Comparison of ENCODE assay signal across 11 mouse cellular contexts in the genomic region with DNA sequence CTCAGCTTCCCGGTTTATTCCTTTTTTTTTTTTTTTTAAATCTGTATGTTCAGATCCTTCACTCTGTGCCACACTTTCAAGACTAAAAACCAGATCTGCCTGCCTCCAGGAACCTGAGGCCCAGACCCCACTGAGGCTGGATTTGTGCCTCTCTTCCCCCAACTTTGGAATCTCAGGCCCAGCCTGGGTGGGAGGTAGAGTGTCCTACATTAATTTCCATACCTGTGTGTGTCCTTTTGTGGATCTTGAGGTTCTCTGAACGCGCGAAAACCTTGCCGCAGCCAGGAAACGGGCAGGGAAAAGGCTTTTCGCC. TPM values are rescaled to one million over a fixed set of nuclear protein-coding genes. Genes with fewer than 3 reads are reported as not detected.
DNase-seq lines count a peak whose midpoint lies in the region; ATAC-seq and TF ChIP-seq lines count a peak whose summit lies in the region.
"Had no signal": no experiment of that assay in that cellular context is flagged by ENCODE, and none has a peak within 500 bp of the region (broad histone marks: within the 10 kb centered on the region; RNA-seq: fewer than 3 reads in every experiment).

No protein-coding gene starts in this region.

- H3K27me3 ChIP-seq in cerebellum, adult 2 months (ENCODE audit: control insufficient read depth, insufficient read depth, low read length): no peaks in the 10 kb centered on the region
- peaks cover 71% of the 10 kb centered on the region for H3K27me3 ChIP-seq in embryonic facial prominence, embryonic 12.5 days
- H3K27me3 ChIP-seq in hindbrain, embryonic 13.5 days: peaks cover 65% of the 10 kb centered on the region
- H3K27me3 ChIP-seq in midbrain, embryonic 16.5 days (ENCODE audit: control insufficient read depth, insufficient read depth, low read depth, low read length): peaks cover 5% of the 10 kb centered on the region

- no peak for DNase-seq in cerebellum, adult 2 months
- DNase-seq in cerebellum, adult 8-10 months: no peak
- no peak for DNase-seq in layer of hippocampus, adult 9-11 months
- DNase-seq in adrenal gland, postnatal 25 days: no peak
- DNase-seq: heart, postnatal 4 days had no signal

- peak overlapping the region; percentile 31; the same call in 1 of the 2 replicates for H3K4me2 ChIP-seq in embryonic facial prominence, embryonic 12.5 days (replicated peaks)
- H3K4me2 ChIP-seq in hindbrain, embryonic 13.5 days: peak overlapping the region; percentile 51
- H3K4me2 ChIP-seq in midbrain, embryonic 16.5 days (ENCODE audit: low read length): peak overlapping the region; percentile 35

- TF ChIP-seq CTCF in cerebellum, adult 2 months (IDR thresholded peaks at IDR 0.05; ENCODE audit: borderline replicate concordance, insufficient read depth, low read depth, low read length): no peak

- no peak for ATAC-seq in embryonic facial prominence, embryonic 12.5 days (ENCODE audit: insufficient number of reproducible peaks, insufficient read depth, low FRiP score, low TSS enrichment)
- no peak for ATAC-seq in hindbrain, embryonic 13.5 days (ENCODE audit: low FRiP score)
- ATAC-seq in midbrain, embryonic 16.5 days: no peak
- no peak for ATAC-seq in erythroblast, adult 5-6 weeks (replicated peaks; ENCODE audit: low FRiP score, poor library complexity, severe bottlenecking)

- no peak for TF ChIP-seq POLR2A in cerebellum, adult 2 months (IDR thresholded peaks at IDR 0.05; ENCODE audit: borderline replicate concordance, insufficient read depth, low read length)

- H3K4me1 ChIP-seq in cerebellum, adult 2 months (ENCODE audit: control insufficient read depth, insufficient read depth, low read length): no peaks in the 10 kb centered on the region
- H3K4me1 ChIP-seq in embryonic facial prominence, embryonic 12.5 days: 0 out of 2 replicates have a peak, but pooled peaks cover 9% of the 10 kb centered on the region
- H3K4me1 ChIP-seq in hindbrain, embryonic 13.5 days (replicated peaks): peaks cover 6% of the 10 kb centered on the region; the same call in 1 of the 2 replicates
- H3K4me1 ChIP-seq in midbrain, embryonic 16.5 days (ENCODE audit: control insufficient read depth, insufficient read depth, low read length): no peaks in the 10 kb centered on the region

- no peaks in the 10 kb centered on the region for H3K36me3 ChIP-seq in embryonic facial prominence, embryonic 12.5 days
- no peaks in the 10 kb centered on the region for H3K36me3 ChIP-seq in hindbrain, embryonic 13.5 days
- H3K36me3 ChIP-seq in midbrain, embryonic 16.5 days (ENCODE audit: control insufficient read depth, insufficient read depth, low read length): no peaks in the 10 kb centered on the region
- H3K36me3 ChIP-seq: lung, embryonic 15.5 days had no signal

- peak overlapping the region; percentile 41; the same call in 1 of the 2 replicates for H3K9ac ChIP-seq in embryonic facial prominence, embryonic 12.5 days
- H3K9ac ChIP-seq in hindbrain, embryonic 13.5 days: peak overlapping the region; percentile 96
- peak overlapping the region; percentile 71 for H3K9ac ChIP-seq in midbrain, embryonic 16.5 days (ENCODE audit: low read depth, low read length)
- H3K9ac ChIP-seq: lung, embryonic 15.5 days had no signal

- H3K4me3 ChIP-seq in cerebellum, adult 2 months (replicated peaks; ENCODE audit: insufficient read depth, low read depth, low read length): peak overlapping the region; percentile 100
- H3K4me3 ChIP-seq in embryonic facial prominence, embryonic 12.5 days: peak overlapping the region; percentile 34
- H3K4me3 ChIP-seq in hindbrain, embryonic 13.5 days: peak overlapping the region; percentile 71
- peak overlapping the region; percentile 55 for H3K4me3 ChIP-seq in midbrain, embryonic 16.5 days (ENCODE audit: low read depth, low read length)

- WGBS in cerebellum, adult 2 months: 5% methylated on average over 7 of the region's 7 CpGs
- 1% methylated on average over 7 of the region's 7 CpGs for WGBS in embryonic facial prominence, embryonic 12.5 days
- WGBS in hindbrain, embryonic 13.5 days: 0% methylated on average over 7 of the region's 7 CpGs
- under 1% methylated on average over 7 of the region's 7 CpGs for WGBS in midbrain, embryonic 16.5 days

- no peaks in the 10 kb centered on the region for H3K9me3 ChIP-seq in embryonic facial prominence, embryonic 12.5 days
- no peaks in the 10 kb centered on the region for H3K9me3 ChIP-seq in hindbrain, embryonic 13.5 days
- H3K9me3 ChIP-seq in midbrain, embryonic 16.5 days (replicated peaks; ENCODE audit: control insufficient read depth, low read length, poor library complexity, severe bottlenecking): 0 out of 2 replicates have a peak, but pooled peaks cover 3% of the 10 kb centered on the region
- H3K9me3 ChIP-seq: lung, embryonic 15.5 days had no signal

- peak overlapping the region; percentile 94 for H3K27ac ChIP-seq in cerebellum, adult 2 months (ENCODE audit: insufficient read depth, low read length)
- no peak overlapping the region for H3K27ac ChIP-seq in embryonic facial prominence, embryonic 12.5 days
- peak overlapping the region; percentile 97 for H3K27ac ChIP-seq in hindbrain, embryonic 13.5 days
- H3K27ac ChIP-seq in midbrain, embryonic 16.5 days (ENCODE audit: low read length): peak overlapping the region; percentile 93
- H3K27ac ChIP-seq: lung, embryonic 15.5 days had no signal

RNA-seq across cellular contexts. Expression of a gene that starts 1.6 kb away (rescaled TPM):
- polyA plus RNA-seq in cerebellum, adult 2 months (2012; rRNA removed): 37.4 and 45.3 TPM in 2 replicates
- 5.6 and 6.0 TPM in 2 replicates for polyA plus RNA-seq in embryonic facial prominence, embryonic 12.5 days (2016; fragmentation: Nextera tagmentation; extraction: Ambion mirVana)
- 42.7 and 58.2 TPM in 2 replicates for polyA plus RNA-seq in hindbrain, embryonic 13.5 days (2015; fragmentation: Nextera tagmentation; extraction: Ambion mirVana)
- 55.8 and 154 TPM in 2 replicates for polyA plus RNA-seq in midbrain, embryonic 16.5 days (2015; fragmentation: Nextera tagmentation; extraction: Ambion mirVana)
- not detected in 2 replicates for total RNA-seq in erythroblast, adult 5-6 weeks (2015; ENCODE audit: low replicate concordance)
- 0.28 TPM in 1 of 2 replicates, not detected in the other for total RNA-seq in erythroblast, adult 5-6 weeks (2017; ENCODE audit: low replicate concordance)
- not detected in 2 replicates for total RNA-seq in adrenal gland, postnatal 25 days (2021)
- total RNA-seq: common myeloid progenitor, adult 5-6 weeks; heart, postnatal 4 days had no signal
- polyA plus RNA-seq: lung, embryonic 15.5 days had no signal

RNA-seq across cellular contexts. Expression of a gene that starts 1.8 kb away (rescaled TPM):
- polyA plus RNA-seq in cerebellum, adult 2 months (2012; rRNA removed): 1,121 and 1,289 TPM in 2 replicates
- 2.1 TPM in 2 replicates for polyA plus RNA-seq in embryonic facial prominence, embryonic 12.5 days (2016; fragmentation: Nextera tagmentation; extraction: Ambion mirVana)
- polyA plus RNA-seq in hindbrain, embryonic 13.5 days (2015; fragmentation: Nextera tagmentation; extraction: Ambion mirVana): 13.7 and 21.3 TPM in 2 replicates
- 9.1 and 20.6 TPM in 2 replicates for polyA plus RNA-seq in midbrain, embryonic 16.5 days (2015; fragmentation: Nextera tagmentation; extraction: Ambion mirVana)
- total RNA-seq in erythroblast, adult 5-6 weeks (2015; ENCODE audit: low replicate concordance): not detected in 2 replicates
- not detected in 2 replicates for total RNA-seq in erythroblast, adult 5-6 weeks (2017; ENCODE audit: low replicate concordance)
- not detected in 2 replicates for total RNA-seq in adrenal gland, postnatal 25 days (2021)
- total RNA-seq: common myeloid progenitor, adult 5-6 weeks; heart, postnatal 4 days had no signal

Comparison
In these comparisons a context has a peak if more than half of its experiments do, and no peak if none do; other contexts are left out.
1. H3K4me3 ChIP-seq: peak in every context shown above with its lines; median percentile 100 in cerebellum, adult 2 months; 71 in hindbrain, embryonic 13.5 days; 55 in midbrain, embryonic 16.5 days; 34 in embryonic facial prominence, embryonic 12.5 days.
2. H3K9ac ChIP-seq: peak in every context shown above with its lines; median percentile 96 in hindbrain, embryonic 13.5 days; 71 in midbrain, embryonic 16.5 days; 41 in embryonic facial prominence, embryonic 12.5 days.
3. RNA of a gene that starts 1.8 kb away (polyA plus RNA-seq): 1,121 to 1,289 TPM in cerebellum, adult 2 months; 13.7 to 21.3 TPM in hindbrain, embryonic 13.5 days, 9.1 to 20.6 TPM in midbrain, embryonic 16.5 days and 2.1 TPM in embryonic facial prominence, embryonic 12.5 days; every median in the first group is over 10 times any median in the second.
4. Peak in every context shown above with its lines, with median percentiles within 50 percentile points of each other: H3K4me2 ChIP-seq.